Mouse (Mus musculus) megakaryocyte, embryonic 14.5 days (primary cell): ENCODE results near the gene Olah.

Experiments
- FLI1 ChIP-seq: IDR thresholded peaks from 2 replicates; pipeline ENCODE4 v1.6.1; 2012; ENCODE audit warnings: low read length, inconsistent platforms, mixed read lengths
- GATA1 ChIP-seq: IDR thresholded peaks from 3 replicates; pipeline ENCODE4 v1.6.1; 2012; ENCODE audit warnings: mixed read lengths, low read length, inconsistent platforms, borderline replicate concordance

- TF ChIP-seq GATA1 (no peak), FLI1 (no peak)
Measured at GRCm38 (mm10) chr2:3353160-3353559, 43.9 kb downstream of the Olah start.
